Mouse (Mus musculus) heart, embryonic 15.5 days (tissue): ENCODE results near the gene Fads2. TPM values are rescaled to one million over a fixed set of nuclear protein-coding genes. Genes with fewer than 3 reads are reported as not detected.

ENCODE experiments used
- ATAC-seq: fragments of 200-750 bp; cut with Nextera tagmentation; replicated peaks from 2 replicates; pipeline ENCODE4 v1.8.0; 2017; ENCODE audit warnings: low read depth, moderate TSS enrichment; ENCODE audit not compliant: insufficient number of reproducible peaks, insufficient read depth, low FRiP score
- H3K27ac ChIP-seq: fragments of 300-500 bp; sonication (generic); 2 replicates; pipeline ENCODE4 v1.5.1; 2015; ENCODE audit warnings: mild to moderate bottlenecking, inconsistent platforms
- H3K27me3 ChIP-seq: fragments of 300-500 bp; sonication (generic); 2 replicates; pipeline ENCODE4 v1.6.1; 2015; ENCODE audit warnings: inconsistent platforms
- H3K36me3 ChIP-seq: fragments of 300-500 bp; sonication (generic); 2 replicates; pipeline ENCODE4 v1.6.1; 2015; ENCODE audit warnings: mild to moderate bottlenecking, inconsistent platforms
- H3K4me1 ChIP-seq: fragments of 300-500 bp; sonication (generic); replicated peaks from 2 replicates; pipeline ENCODE4 v1.6.1; 2015; ENCODE audit warnings: inconsistent platforms
- H3K4me2 ChIP-seq: fragments of 300-500 bp; sonication (generic); 2 replicates; pipeline ENCODE4 v1.6.1; 2015; ENCODE audit warnings: inconsistent platforms, mild to moderate bottlenecking, moderate library complexity
- H3K4me3 ChIP-seq: fragments of 300-500 bp; sonication (generic); 2 replicates; pipeline ENCODE4 v1.5.1; 2015; ENCODE audit warnings: mild to moderate bottlenecking, inconsistent platforms
- H3K9ac ChIP-seq: fragments of 300-500 bp; sonication (generic); 2 replicates; pipeline ENCODE4 v1.6.1; 2015; ENCODE audit warnings: mild to moderate bottlenecking, inconsistent platforms
- H3K9me3 ChIP-seq: fragments of 300-500 bp; sonication (generic); replicated peaks from 2 replicates; pipeline ENCODE4 v1.6.1; 2016; ENCODE audit warnings: inconsistent platforms
- WGBS: fragments of 180-500 bp; shearing (Covaris S2); methylation state at CpG from one replicate; pipeline ENCODE4 v1.1.7; 2015; ENCODE audit warnings: mixed read lengths; 5-methylcytosine and 5-hydroxymethylcytosine counted together
- polyA plus RNA-seq: library from polyadenylated mRNA; unstranded; fragments of >200 nt; fragmentation: Nextera tagmentation; extraction: Ambion mirVana; gene quantifications from 2 replicates; pipeline ENCODE4 v1.2.1, GENCODE M21; 2015

Gene Fads2
- polyA plus RNA-seq, 1 experiment from 2014 or later = 29.3 TPM

DNA sequence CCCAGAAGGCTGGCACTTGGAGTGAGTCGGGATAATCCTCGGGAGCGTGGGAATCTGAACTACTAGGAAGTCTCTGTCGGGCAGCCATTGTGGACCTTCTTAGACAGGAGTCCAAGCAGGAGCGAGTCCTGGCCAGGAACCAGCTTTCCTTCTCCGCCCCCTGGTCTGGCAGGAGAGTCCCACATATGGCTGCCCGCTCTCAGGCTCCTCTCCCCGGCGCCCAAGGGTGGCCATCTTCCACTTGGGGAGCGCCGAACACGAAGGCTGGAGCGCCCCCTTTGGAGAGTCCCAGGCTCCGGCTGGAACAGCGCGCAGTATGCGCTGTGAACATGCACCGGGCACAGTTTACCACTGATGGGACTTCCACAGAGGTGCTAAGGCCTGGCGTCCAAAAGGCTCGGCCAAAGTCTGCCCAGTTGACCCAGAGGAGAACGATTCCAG lies 895 bp downstream of the Fads2 start:
- no peaks in the 10 kb centered on the region for H3K36me3 ChIP-seq
- peak overlapping the region; percentile 62 for H3K9ac ChIP-seq
- no peaks in the 10 kb centered on the region for H3K27me3 ChIP-seq
- H3K4me3 ChIP-seq = peak overlapping the region; percentile 67
- peak overlapping the region; percentile 84 for H3K4me2 ChIP-seq
- H3K9me3 ChIP-seq = no peaks in the 10 kb centered on the region
- H3K4me1 ChIP-seq = peaks cover 23% of the 10 kb centered on the region
- peak overlapping the region; percentile 83 for H3K27ac ChIP-seq
- ATAC-seq = peak; percentile 61
- WGBS = under 1% methylated on average over 21 of the region's 21 CpGs

DNA sequence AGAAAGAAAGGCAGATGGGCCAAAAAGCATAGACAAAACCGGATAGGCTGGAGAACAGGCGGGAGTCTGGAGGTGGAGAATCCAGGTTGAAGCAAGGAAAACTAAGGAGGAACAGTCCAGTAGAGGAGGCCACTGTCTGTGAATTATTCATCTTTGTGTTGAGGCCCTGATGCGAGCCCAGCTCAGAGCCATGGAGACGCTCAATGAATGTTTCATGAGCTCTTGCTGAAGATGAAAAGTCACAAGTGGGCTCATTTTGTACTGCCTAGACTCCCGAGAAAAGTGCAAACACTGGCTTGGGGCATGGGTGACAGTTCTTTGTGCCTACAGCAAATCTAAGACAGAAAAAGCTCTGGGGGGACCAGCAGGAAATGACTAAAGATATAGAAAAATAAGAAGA lies 3.7 kb downstream of the Fads2 start:
- Histone ChIP-seq H3K9ac (no peak overlapping the region), H3K27ac (no peak overlapping the region), H3K27me3 (no peaks in the 10 kb centered on the region), H3K4me2 (no peak overlapping the region), H3K9me3 (no peaks in the 10 kb centered on the region), H3K4me1 (peaks cover 31% of the 10 kb centered on the region), H3K36me3 (0 out of 2 replicates have a peak, but pooled peaks cover 6% of the 10 kb centered on the region), H3K4me3 (no peak overlapping the region)
- 81% methylated on average over 5 of the region's 5 CpGs for WGBS
- ATAC-seq = no peak

DNA sequence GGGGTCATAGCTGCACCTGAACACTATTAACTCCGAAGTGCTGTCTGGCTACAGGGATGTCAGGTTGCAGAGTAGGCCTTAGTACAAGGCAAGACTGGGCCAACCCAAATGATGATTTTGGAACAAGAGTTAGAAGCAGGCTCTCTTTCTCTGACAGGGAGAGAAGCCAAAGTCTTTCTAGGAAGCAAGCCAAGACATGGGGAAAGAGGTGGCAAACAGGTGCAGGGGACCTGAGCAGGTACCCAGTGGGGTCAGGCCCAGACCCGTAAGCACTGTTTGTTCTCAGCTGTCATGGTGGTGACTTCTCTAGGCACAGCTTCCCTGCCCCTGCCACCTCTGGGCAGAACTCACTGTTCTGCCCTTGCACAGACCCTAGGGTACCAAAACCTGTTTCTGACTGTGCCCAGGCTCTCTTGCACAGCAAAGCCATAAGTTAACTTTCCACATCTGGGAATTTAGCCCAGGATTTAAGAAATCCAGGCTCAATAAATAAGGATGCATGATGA lies 5.1 kb downstream of the Fads2 start:
- Histone ChIP-seq H3K4me1 (peaks cover 24% of the 10 kb centered on the region), H3K36me3 (0 out of 2 replicates have a peak, but pooled peaks cover 6% of the 10 kb centered on the region), H3K27ac (no peak overlapping the region), H3K27me3 (no peaks in the 10 kb centered on the region), H3K4me2 (no peak overlapping the region), H3K9ac (no peak overlapping the region), H3K9me3 (no peaks in the 10 kb centered on the region), H3K4me3 (no peak overlapping the region)
- WGBS = 77% methylated on average over 2 of the region's 2 CpGs
- no peak for ATAC-seq

DNA sequence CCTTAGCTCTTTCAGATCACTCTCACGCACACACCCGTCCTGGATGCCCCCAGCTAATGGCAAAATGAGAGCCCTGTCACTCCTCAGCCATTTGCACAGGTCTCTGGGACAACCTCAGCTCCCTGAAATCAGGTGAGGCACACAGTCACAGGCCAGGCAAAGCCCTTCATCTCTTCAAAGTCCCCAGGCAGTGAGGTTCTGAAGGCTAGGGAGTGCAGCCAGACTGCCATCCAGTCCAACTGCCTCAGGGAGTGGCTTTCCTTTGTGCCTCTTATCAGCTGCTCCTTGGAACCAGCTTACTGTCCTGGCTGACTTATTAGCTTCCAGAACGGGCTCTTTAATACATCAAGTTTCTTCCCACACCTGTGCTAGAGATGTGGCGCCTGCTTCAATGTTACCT lies 6.9 kb downstream of the Fads2 start:
- no peaks in the 10 kb centered on the region for H3K27me3 ChIP-seq
- no peak overlapping the region for H3K27ac ChIP-seq
- peaks cover 16% of the 10 kb centered on the region; the same call in 1 of the 2 replicates for H3K36me3 ChIP-seq
- H3K9me3 ChIP-seq = no peaks in the 10 kb centered on the region
- H3K4me3 ChIP-seq = no peak overlapping the region
- no peak for ATAC-seq
- no peak overlapping the region for H3K9ac ChIP-seq
- H3K4me2 ChIP-seq = no peak overlapping the region
- 63% methylated on average over 4 of the region's 4 CpGs for WGBS
- peaks cover 14% of the 10 kb centered on the region for H3K4me1 ChIP-seq

DNA sequence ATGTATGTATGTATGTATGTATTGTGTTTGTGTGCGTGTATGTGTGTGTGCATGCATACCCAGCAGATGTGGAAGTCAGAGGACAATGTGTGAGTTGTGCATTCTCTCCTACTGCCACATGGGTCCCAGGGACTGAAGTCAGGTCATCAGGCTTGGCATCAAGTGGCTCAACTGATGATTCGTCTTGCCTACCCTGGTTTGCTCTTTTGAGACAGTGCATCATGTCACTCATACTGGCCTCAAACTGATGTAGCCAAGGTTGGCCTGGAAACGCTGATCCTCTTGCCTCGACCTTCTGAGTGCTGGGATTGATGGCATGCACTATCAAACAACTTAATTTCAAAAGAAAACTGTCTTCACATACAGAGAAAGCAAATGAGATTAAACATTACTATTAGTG lies 7.7 kb downstream of the Fads2 start:
- Histone ChIP-seq H3K4me1 (peaks cover 12% of the 10 kb centered on the region), H3K36me3 (peaks cover 24% of the 10 kb centered on the region), H3K27ac (no peak overlapping the region), H3K27me3 (no peaks in the 10 kb centered on the region), H3K4me3 (no peak overlapping the region), H3K9me3 (no peaks in the 10 kb centered on the region), H3K9ac (no peak overlapping the region), H3K4me2 (no peak overlapping the region)
- no peak for ATAC-seq
- WGBS = 84% methylated on average over 4 of the region's 4 CpGs

DNA sequence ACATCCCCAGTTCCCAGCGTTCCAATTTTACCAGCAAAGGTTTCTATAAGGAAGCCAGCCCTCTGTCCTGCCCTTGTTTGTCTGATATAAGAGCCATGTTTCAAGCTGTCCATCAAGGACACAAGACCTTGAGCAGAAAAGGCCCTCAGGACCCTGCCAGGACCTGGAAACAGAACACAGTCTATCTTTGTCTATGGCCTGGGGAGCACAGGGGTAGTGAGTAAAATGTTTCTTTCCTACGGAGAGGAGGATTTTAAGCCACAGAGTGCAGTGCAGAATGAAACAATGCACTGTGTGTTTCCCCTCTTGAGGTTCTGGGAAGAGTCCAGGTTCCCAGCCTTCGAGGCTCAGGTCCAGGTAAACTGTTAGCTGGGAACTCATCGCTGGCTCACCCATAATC lies 14.6 kb downstream of the Fads2 start:
- peaks cover 52% of the 10 kb centered on the region for H3K36me3 ChIP-seq
- no peak overlapping the region for H3K27ac ChIP-seq
- H3K4me2 ChIP-seq = no peak overlapping the region
- H3K9me3 ChIP-seq = no peaks in the 10 kb centered on the region
- H3K4me3 ChIP-seq = no peak overlapping the region
- H3K27me3 ChIP-seq = no peaks in the 10 kb centered on the region
- H3K9ac ChIP-seq = no peak overlapping the region
- WGBS = 91% methylated on average over 4 of the region's 4 CpGs
- H3K4me1 ChIP-seq = 0 out of 2 replicates have a peak, but pooled peaks cover 2% of the 10 kb centered on the region
- no peak for ATAC-seq

DNA sequence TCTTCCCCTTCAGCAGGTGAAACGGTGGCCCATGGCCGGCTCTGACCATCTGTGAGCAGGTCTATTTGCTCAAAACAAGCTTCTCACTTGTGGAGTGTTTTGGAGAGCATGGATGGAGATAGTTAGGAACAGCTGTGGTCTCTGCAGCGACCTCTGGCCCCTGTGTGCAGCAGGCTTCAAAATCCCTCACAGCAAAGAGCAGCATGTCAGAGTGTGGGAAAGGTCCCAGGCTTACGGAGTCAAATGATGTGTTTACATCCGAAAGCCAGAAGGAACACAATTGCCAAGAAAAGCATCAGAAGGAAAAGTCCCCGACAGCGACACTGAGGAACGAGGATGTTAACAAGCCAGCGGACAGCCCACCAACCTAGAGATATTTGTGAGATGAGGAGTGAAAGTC lies 16.1 kb downstream of the Fads2 start:
- no peak overlapping the region for H3K4me2 ChIP-seq
- H3K27ac ChIP-seq = no peak overlapping the region
- H3K9ac ChIP-seq = no peak overlapping the region
- H3K36me3 ChIP-seq = peaks cover 55% of the 10 kb centered on the region
- ATAC-seq = no peak
- H3K27me3 ChIP-seq = no peaks in the 10 kb centered on the region
- H3K4me1 ChIP-seq = 0 out of 2 replicates have a peak, but pooled peaks cover 2% of the 10 kb centered on the region
- no peaks in the 10 kb centered on the region for H3K9me3 ChIP-seq
- H3K4me3 ChIP-seq = no peak overlapping the region
- WGBS = 76% methylated on average over 9 of the region's 9 CpGs

DNA sequence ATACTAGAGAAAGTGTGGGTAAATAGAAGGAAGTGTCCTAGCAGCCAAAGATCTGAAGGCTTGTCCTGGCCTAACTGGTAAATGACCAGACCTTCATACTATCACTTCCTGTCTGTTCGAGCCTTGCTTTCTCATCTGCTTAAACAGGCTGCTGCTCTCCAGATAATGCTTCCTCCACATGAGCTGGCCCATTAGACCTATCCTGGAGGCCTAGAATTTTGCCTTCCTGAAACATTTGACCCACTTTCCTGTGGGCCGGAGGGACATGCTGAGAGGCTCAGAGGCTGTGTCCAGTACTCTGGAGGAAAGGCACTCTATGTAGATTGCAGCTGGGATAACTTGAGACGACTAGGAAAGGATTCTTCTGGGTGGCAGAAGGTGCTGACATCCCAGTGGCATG lies 19.4 kb downstream of the Fads2 start:
- Histone ChIP-seq H3K27me3 (no peaks in the 10 kb centered on the region), H3K4me2 (no peak overlapping the region), H3K9ac (no peak overlapping the region), H3K9me3 (no peaks in the 10 kb centered on the region), H3K4me1 (0 out of 2 replicates have a peak, but pooled peaks cover 2% of the 10 kb centered on the region), H3K4me3 (no peak overlapping the region), H3K36me3 (peaks cover 39% of the 10 kb centered on the region), H3K27ac (peak overlapping the region; percentile 23; the same call in 1 of the 2 replicates)
- WGBS = 50% methylated on average over 3 of the region's 3 CpGs
- peak; percentile 50; the same call in 1 of the 2 replicates for ATAC-seq

DNA sequence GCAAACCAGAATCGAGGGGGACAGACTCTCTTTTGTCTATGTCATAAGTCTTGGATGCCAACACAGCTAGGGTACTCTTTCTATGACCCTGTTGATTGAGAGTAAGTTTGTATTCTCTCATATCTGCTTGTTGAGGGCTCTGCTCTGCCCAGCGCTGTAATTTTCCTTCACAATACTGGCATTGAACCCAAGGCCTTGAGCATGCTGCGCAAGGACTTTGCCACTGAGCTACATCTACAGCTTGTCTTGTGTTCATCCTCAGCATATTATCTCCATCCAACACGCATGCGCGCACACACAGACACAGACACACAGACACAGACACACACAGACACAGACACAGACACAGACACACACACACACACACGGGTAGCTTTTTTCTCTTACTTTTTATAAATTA lies 21.2 kb downstream of the Fads2 start:
- H3K4me2 ChIP-seq = no peak overlapping the region
- no peak overlapping the region for H3K9ac ChIP-seq
- no peaks in the 10 kb centered on the region for H3K9me3 ChIP-seq
- no peak overlapping the region for H3K4me3 ChIP-seq
- 91% methylated on average over 7 of the region's 7 CpGs for WGBS
- H3K36me3 ChIP-seq = peaks cover 43% of the 10 kb centered on the region
- ATAC-seq = no peak
- H3K4me1 ChIP-seq = no peaks in the 10 kb centered on the region
- no peaks in the 10 kb centered on the region for H3K27me3 ChIP-seq
- H3K27ac ChIP-seq = no peak overlapping the region

DNA sequence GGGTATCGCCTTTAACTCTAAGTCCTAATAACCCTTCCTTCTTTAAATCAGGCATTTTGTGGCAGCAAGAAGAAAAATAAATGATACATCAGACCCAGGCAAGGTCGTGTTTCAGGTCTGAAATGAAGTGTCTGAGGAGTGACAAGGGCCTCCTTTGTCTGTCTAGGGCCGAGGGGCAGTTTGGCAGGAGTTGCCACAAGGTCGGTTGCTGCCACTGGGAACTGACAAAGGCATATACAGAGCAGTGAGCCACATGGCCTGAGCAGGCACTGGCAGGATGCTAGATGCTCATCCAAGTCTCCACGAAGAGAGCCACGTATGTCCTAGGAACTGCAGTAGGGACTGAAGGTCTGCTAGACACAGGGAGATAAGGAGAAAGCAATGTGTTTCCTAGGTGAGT lies 23.2 kb downstream of the Fads2 start:
- Histone ChIP-seq H3K27me3 (no peaks in the 10 kb centered on the region), H3K4me3 (no peak overlapping the region), H3K36me3 (peaks cover 63% of the 10 kb centered on the region), H3K9ac (no peak overlapping the region), H3K9me3 (no peaks in the 10 kb centered on the region), H3K4me1 (no peaks in the 10 kb centered on the region), H3K27ac (no peak overlapping the region), H3K4me2 (no peak overlapping the region)
- WGBS = 73% methylated on average over 6 of the region's 6 CpGs
- no peak for ATAC-seq

DNA sequence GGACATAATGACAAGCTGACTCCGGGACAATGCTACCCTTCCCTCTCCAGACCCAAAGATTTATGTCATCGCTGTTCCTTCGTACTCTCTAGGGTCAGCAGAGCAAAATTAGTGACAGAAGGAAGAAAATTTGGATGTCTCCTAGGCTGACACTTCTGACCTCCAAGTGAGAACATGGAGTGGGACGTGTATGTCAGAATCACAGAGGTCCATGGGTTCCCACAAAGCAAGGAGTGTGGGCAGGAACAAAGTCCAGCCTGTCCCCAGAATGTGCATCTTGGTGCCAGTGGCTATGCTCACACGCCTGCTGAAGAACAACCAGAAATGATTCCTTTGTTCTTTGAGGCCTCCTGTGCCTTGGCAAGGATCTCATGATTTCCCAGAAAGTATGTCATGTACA lies 28.4 kb downstream of the Fads2 start:
- H3K9ac ChIP-seq = no peak overlapping the region
- no peak for ATAC-seq
- 93% methylated on average over 5 of the region's 5 CpGs for WGBS
- no peak overlapping the region for H3K4me3 ChIP-seq
- no peaks in the 10 kb centered on the region for H3K9me3 ChIP-seq
- H3K36me3 ChIP-seq = peaks cover 79% of the 10 kb centered on the region
- no peak overlapping the region for H3K4me2 ChIP-seq
- no peaks in the 10 kb centered on the region for H3K4me1 ChIP-seq
- no peaks in the 10 kb centered on the region for H3K27me3 ChIP-seq
- H3K27ac ChIP-seq = no peak overlapping the region

DNA sequence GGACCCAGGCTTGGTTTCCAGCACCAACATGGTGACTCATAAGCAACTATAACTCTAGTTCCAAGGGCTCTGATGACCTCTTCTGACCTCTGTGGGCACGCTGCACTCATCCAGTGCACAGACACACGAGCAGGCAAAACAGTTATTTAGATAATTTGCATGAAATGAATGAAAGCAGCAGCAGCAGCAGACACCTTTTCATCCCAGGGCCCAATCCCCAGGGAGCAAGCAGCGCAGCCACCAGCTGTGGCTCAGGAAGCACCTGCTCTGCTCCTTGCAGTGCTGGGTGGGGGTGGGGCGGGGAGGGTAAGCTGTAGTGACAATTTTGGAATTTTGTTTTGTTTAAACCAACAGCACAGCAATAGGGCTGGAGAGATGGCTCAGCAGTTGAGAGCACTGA lies 29.7 kb downstream of the Fads2 start:
- Histone ChIP-seq H3K9ac (no peak overlapping the region), H3K4me2 (no peak overlapping the region), H3K4me3 (no peak overlapping the region), H3K4me1 (no peaks in the 10 kb centered on the region), H3K27me3 (no peaks in the 10 kb centered on the region), H3K36me3 (peaks cover 71% of the 10 kb centered on the region), H3K27ac (no peak overlapping the region), H3K9me3 (no peaks in the 10 kb centered on the region)
- no peak for ATAC-seq
- 84% methylated on average over 4 of the region's 4 CpGs for WGBS
